ENCODE assay signal across 24 mouse cellular contexts in genomic region chr1:36299126-36299525, GRCm38 (mm10).
"Had no signal": no experiment of that assay in that cellular context is flagged by ENCODE, and none has a peak within 500 bp of the region (broad histone marks: within the 10 kb centered on the region; RNA-seq: fewer than 3 reads in every experiment).

No protein-coding gene starts in this region.

- H3K9me3 ChIP-seq: heart, embryonic 10.5 days; heart, embryonic 12.5 days; heart, embryonic 15.5 days; hindbrain, embryonic 13.5 days; hindbrain, embryonic 15.5 days; intestine, embryonic 15.5 days; liver, embryonic 12.5 days had no signal

- ATAC-seq: hindbrain, postnatal 0 days; inflammation-experienced regulatory T-cells, adult 6 months; intestine, embryonic 15.5 days; intestine, postnatal 0 days; liver, embryonic 12.5 days had no signal

- H3K27ac ChIP-seq: heart, adult 2 months; heart, embryonic 10.5 days; heart, embryonic 15.5 days; hindbrain, embryonic 13.5 days; hindbrain, embryonic 15.5 days; hindbrain, postnatal 0 days; intestine, embryonic 15.5 days; layer of hippocampus, adult 2 months; left cerebral cortex, adult 2 months; liver, embryonic 12.5 days; liver, embryonic 14.5 days had no signal

- H3K4me2 ChIP-seq: heart, embryonic 12.5 days; heart, embryonic 15.5 days; hindbrain, embryonic 13.5 days; hindbrain, embryonic 15.5 days; intestine, embryonic 15.5 days; liver, embryonic 12.5 days had no signal

- H3K36me3 ChIP-seq: heart, embryonic 10.5 days; heart, embryonic 12.5 days; heart, embryonic 15.5 days; hindbrain, embryonic 13.5 days; hindbrain, embryonic 15.5 days; intestine, embryonic 15.5 days; liver, embryonic 12.5 days had no signal

- H3K4me3 ChIP-seq: heart, adult 2 months; heart, embryonic 10.5 days; heart, embryonic 12.5 days; heart, embryonic 15.5 days; hindbrain, embryonic 13.5 days; hindbrain, embryonic 15.5 days; intestine, embryonic 15.5 days; layer of hippocampus, adult 2 months; left cerebral cortex, adult 2 months; liver, embryonic 12.5 days had no signal

- DNase-seq: gastrocnemius, postnatal 14 days; gastrocnemius, postnatal 36 days; heart, adult 11 months; heart, adult 2 months; heart, postnatal 14 days; heart, postnatal 36 days; kidney, adult 18-20 months; kidney, adult 8-10 months; kidney, postnatal 10 days; kidney, postnatal 25 days; kidney, postnatal 4 days had no signal

- H3K9ac ChIP-seq: heart, embryonic 12.5 days; heart, embryonic 15.5 days; hindbrain, embryonic 13.5 days; hindbrain, embryonic 15.5 days; intestine, embryonic 15.5 days; liver, embryonic 12.5 days; liver, embryonic 14.5 days had no signal

- H3K27me3 ChIP-seq: hindbrain, embryonic 15.5 days had no signal
